Mouse (Mus musculus): Measurements from ENCODE around the gene Dhx33. TPM values are rescaled to one million over a fixed set of nuclear protein-coding genes. Genes with fewer than 3 reads are reported as not detected.

The Dhx33 gene
- total and polyA plus RNA-seq, 3 experiments, result 8.5 to 12.9 (median 10.2) TPM

DNA sequence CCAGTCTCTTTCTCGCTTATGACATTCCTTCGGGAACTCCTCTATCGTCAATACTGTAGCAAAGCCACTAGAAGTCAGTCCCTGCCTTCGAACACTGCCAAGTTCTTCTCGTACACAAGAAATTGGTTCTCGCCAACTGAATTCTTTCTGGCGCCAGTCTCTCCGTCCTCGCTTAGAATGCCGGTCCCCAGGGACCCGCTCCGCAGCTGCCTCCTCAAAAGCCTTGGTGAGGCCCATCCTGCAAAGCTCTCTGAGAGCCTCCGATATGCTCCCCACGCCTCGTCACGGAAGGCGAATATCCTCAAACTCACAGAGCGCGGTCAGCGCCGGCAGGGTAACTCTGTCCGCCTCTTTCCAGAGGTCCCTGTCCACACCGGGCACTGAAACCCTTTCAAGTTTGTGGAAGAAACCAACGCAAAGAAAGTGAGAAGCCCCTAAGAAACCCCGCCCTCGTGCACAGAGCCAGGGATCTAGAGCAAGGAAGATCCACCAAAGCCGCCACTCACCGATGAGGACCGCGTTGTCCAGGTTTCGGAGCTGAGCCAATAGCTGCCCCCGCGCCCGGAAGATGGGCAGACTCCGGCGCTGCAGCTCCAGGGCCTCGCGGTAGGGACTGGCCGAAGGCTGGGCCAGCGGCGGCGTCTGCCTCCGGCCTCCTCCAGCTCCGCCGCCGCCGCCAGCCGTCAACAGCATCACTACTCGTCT is 474 bp downstream of the Dhx33 start:
- peak overlapping the region; percentile 60 for H3K27ac ChIP-seq
- H3K4me3 ChIP-seq, result peak overlapping the region; percentile 78
- H3K4me1 ChIP-seq (ENCODE audit: control insufficient read depth, insufficient read depth, low read length), result peaks cover 8% of the 10 kb centered on the region
- H3K27me3 ChIP-seq (ENCODE audit: control insufficient read depth, insufficient read depth, low read length), result no peaks in the 10 kb centered on the region
- no peaks in the 10 kb centered on the region; the same call in 1 of the 2 replicates for H3K79me2 ChIP-seq (replicated peaks; ENCODE audit: control insufficient read depth, insufficient read depth, low read length)
- peak overlapping the region; percentile 83 for H3K9ac ChIP-seq (ENCODE audit: low read depth, low read length)
- whole genome bisulfite sequencing, result under 1% methylated on average over 49 of the region's 49 CpGs
- TF ChIP-seq EP300 (IDR thresholded peaks at IDR 0.05; ENCODE audit: insufficient read depth, low read depth, low read length) (no peak), CTCF (IDR thresholded peaks at IDR 0.05) (no peak), POLR2A (IDR thresholded peaks at IDR 0.05; ENCODE audit: insufficient read depth, low read depth, low read length) (no peak)
- peaks cover 10% of the 10 kb centered on the region for H3K36me3 ChIP-seq (ENCODE audit: control insufficient read depth, insufficient read depth, low read length)
- intact Hi-C loops (cut with DNase I), result loop anchor here (1.0 to 2.0 kb wide), 2 partner anchors 16 to 21 kb away; partner anchors contain the start of genes C1qbp, Derl2 and Mis12
- DNase-seq, result no peak

- no peak overlapping the region for H3K27ac ChIP-seq
- H3K27me3 ChIP-seq (ENCODE audit: control insufficient read depth, insufficient read depth, low read length), result no peaks in the 10 kb centered on the region
- no peak overlapping the region for H3K4me3 ChIP-seq
- H3K4me1 ChIP-seq (ENCODE audit: control insufficient read depth, insufficient read depth, low read length), result peaks cover 2% of the 10 kb centered on the region
- WGBS, result 84% methylated on average over 4 of the region's 4 CpGs
- H3K79me2 ChIP-seq (replicated peaks; ENCODE audit: control insufficient read depth, insufficient read depth, low read length), result no peaks in the 10 kb centered on the region; the same call in 1 of the 2 replicates
- peaks cover 3% of the 10 kb centered on the region; the same call in 1 of the 2 replicates for H3K36me3 ChIP-seq (ENCODE audit: control insufficient read depth, insufficient read depth, low read length)
- DNase-seq, result no peak
- no peak for TF ChIP-seq EP300 (IDR thresholded peaks at IDR 0.05; ENCODE audit: insufficient read depth, low read depth, low read length)
- TF ChIP-seq CTCF (IDR thresholded peaks at IDR 0.05), result no peak
- no peak for TF ChIP-seq POLR2A (IDR thresholded peaks at IDR 0.05; ENCODE audit: insufficient read depth, low read depth, low read length)
- intact Hi-C loops (cut with DNase I), result no loop called here
- no peak overlapping the region for H3K9ac ChIP-seq (ENCODE audit: low read depth, low read length)
Measured at GRCm38 (mm10) chr11:71001167-71001566, 3.1 kb downstream of the Dhx33 start.

DNA sequence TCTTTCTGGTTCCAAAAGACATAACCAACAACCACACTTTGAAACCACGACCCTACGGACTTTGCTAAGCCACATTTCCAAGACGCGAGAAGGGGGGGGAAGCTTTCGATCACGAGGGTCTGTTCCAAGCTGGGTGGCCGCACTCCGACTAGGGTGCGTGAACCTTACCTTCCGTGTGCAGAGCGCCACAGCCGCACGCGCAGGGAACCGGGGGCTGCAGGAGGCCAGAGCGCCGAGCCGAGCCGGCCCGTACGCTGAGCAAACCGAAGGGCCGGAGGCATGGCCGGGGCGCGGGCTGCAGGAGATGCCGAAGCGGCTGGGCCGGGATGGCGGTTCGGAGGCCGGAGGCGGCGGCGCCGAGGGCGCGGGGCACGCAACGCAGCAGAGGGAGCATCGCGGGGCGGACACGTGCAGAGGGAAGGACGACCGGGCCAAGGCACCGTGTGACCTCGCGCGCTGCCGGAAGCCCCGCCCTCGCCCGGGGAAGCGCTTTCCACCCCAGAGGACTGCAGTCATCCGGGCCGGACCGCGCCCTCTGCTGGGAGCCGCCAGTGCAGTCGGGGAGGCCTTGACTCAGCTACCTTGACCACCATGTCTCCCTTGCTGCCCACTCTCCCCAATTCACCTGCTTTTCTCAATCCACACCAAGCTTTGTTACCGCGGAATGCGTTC is 21.5 kb downstream of the Dhx33 start, which contains the start of gene C1qbp:
Gene C1qbp, minus strand, starts transcription at position 470 of the 672 bp plus-strand sequence.
- Histone ChIP-seq H3K36me3 (ENCODE audit: control insufficient read depth, insufficient read depth, low read length) (no peaks in the 10 kb centered on the region), H3K27me3 (ENCODE audit: control insufficient read depth, insufficient read depth, low read length) (no peaks in the 10 kb centered on the region), H3K79me2 (replicated peaks; ENCODE audit: control insufficient read depth, insufficient read depth, low read length) (peaks cover 3% of the 10 kb centered on the region; the same call in 1 of the 2 replicates), H3K4me3 (peak within 1 kb of the TSS; percentile 63), H3K27ac (peak within 1 kb of the TSS; percentile 55), H3K4me1 (ENCODE audit: control insufficient read depth, insufficient read depth, low read length) (peaks cover 3% of the 10 kb centered on the region), H3K9ac (ENCODE audit: low read depth, low read length) (peak within 1 kb of the TSS; percentile 99)
- DNase-seq, result peak; percentile 94 to 98
- intact Hi-C loops (cut with DNase I), result loop anchor here (1.0 to 2.0 kb wide), 2 partner anchors 22 to 70 kb away; partner anchors contain the start of gene Dhx33
- TF ChIP-seq EP300 (IDR thresholded peaks at IDR 0.05; ENCODE audit: insufficient read depth, low read depth, low read length) (peak; percentile 81; the same call in 1 of the 2 replicates), POLR2A (IDR thresholded peaks at IDR 0.05; ENCODE audit: insufficient read depth, low read depth, low read length) (peak; percentile 59; the same call in 1 of the 2 replicates), CTCF (IDR thresholded peaks at IDR 0.05) (no peak; the same call in 1 of the 2 replicates)
- WGBS, result under 1% methylated on average over 56 of the region's 64 CpGs

DNA sequence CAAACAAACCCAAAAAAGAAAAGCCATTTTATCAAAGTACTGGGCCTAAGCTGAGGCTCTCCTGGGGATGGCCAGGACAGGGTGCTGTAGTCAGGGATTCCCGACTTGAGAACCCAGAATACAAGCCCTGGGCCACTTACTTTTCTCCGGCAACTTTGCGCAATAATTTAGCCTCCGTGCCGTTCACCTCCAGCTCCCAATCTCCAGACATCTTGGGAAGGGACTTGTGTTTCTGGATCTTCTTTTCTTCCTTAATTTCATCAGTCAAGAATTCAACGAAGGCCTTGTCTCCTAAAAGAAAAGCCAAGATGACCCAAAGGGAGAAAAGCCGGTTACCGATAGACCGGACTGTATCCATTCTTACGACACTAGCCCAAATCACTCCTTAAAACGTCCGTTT is 22.2 kb downstream of the Dhx33 start:
- Histone ChIP-seq H3K4me1 (ENCODE audit: control insufficient read depth, insufficient read depth, low read length) (peaks cover 3% of the 10 kb centered on the region), H3K36me3 (ENCODE audit: control insufficient read depth, insufficient read depth, low read length) (no peaks in the 10 kb centered on the region), H3K9ac (ENCODE audit: low read depth, low read length) (no peak overlapping the region), H3K27me3 (ENCODE audit: control insufficient read depth, insufficient read depth, low read length) (no peaks in the 10 kb centered on the region), H3K4me3 (peak overlapping the region; percentile 63), H3K79me2 (replicated peaks; ENCODE audit: control insufficient read depth, insufficient read depth, low read length) (peaks cover 3% of the 10 kb centered on the region; the same call in 1 of the 2 replicates), H3K27ac (peak overlapping the region; percentile 55; the same call in 1 of the 2 replicates)
- 4% methylated on average over 12 of the region's 12 CpGs for WGBS
- no peak for DNase-seq
- no peak for TF ChIP-seq CTCF (IDR thresholded peaks at IDR 0.05)
- no peak for TF ChIP-seq POLR2A (IDR thresholded peaks at IDR 0.05; ENCODE audit: insufficient read depth, low read depth, low read length)
- no peak for TF ChIP-seq EP300 (IDR thresholded peaks at IDR 0.05; ENCODE audit: insufficient read depth, low read depth, low read length)
- intact Hi-C loops (cut with DNase I), result loop anchor here (2.0 kb wide), 1 partner anchor 23 kb away; the partner anchor contains the start of gene Dhx33

GRCm38 (mm10) chr11:70980751-70981510 is 23.3 kb downstream of the Dhx33 start:
- Histone ChIP-seq H3K27ac (no peak overlapping the region), H3K9ac (ENCODE audit: low read depth, low read length) (no peak overlapping the region), H3K4me1 (ENCODE audit: control insufficient read depth, insufficient read depth, low read length) (peaks cover 3% of the 10 kb centered on the region), H3K36me3 (ENCODE audit: control insufficient read depth, insufficient read depth, low read length) (no peaks in the 10 kb centered on the region), H3K27me3 (ENCODE audit: control insufficient read depth, insufficient read depth, low read length) (no peaks in the 10 kb centered on the region), H3K4me3 (no peak overlapping the region), H3K79me2 (replicated peaks; ENCODE audit: control insufficient read depth, insufficient read depth, low read length) (peaks cover 3% of the 10 kb centered on the region; the same call in 1 of the 2 replicates)
- TF ChIP-seq EP300 (IDR thresholded peaks at IDR 0.05; ENCODE audit: insufficient read depth, low read depth, low read length), result no peak
- no peak for TF ChIP-seq POLR2A (IDR thresholded peaks at IDR 0.05; ENCODE audit: insufficient read depth, low read depth, low read length)
- TF ChIP-seq CTCF (IDR thresholded peaks at IDR 0.05), result no peak
- no peak for DNase-seq
- WGBS, result 93% methylated on average over 14 of the region's 14 CpGs
- intact Hi-C loops (cut with DNase I), result no loop called here

Data from heart, adult 2 months (tissue).